ENCODE assay signal across 26 mouse cellular contexts in genomic region chr9:57436166-57436565, GRCm38 (mm10). TPM values are rescaled to one million over a fixed set of nuclear protein-coding genes. Genes with fewer than 3 reads are reported as not detected.
"Had no signal": no experiment of that assay in that cellular context is flagged by ENCODE, and none has a peak within 500 bp of the region (broad histone marks: within the 10 kb centered on the region; RNA-seq: fewer than 3 reads in every experiment).

No protein-coding gene starts in this region.

- H3K27me3 ChIP-seq: heart, embryonic 12.5 days; hindbrain, embryonic 12.5 days; intestine, embryonic 15.5 days; limb, embryonic 13.5 days; limb, embryonic 15.5 days; liver, embryonic 12.5 days had no signal

- DNase-seq: gastrocnemius, adult 2 months; gastrocnemius, postnatal 10 days; gastrocnemius, postnatal 25 days; heart, adult 18-20 months; heart, postnatal 10 days; heart, postnatal 4 days; kidney, adult 18-20 months; kidney, adult 9 months; kidney, postnatal 10 days; kidney, postnatal 25 days; kidney, postnatal 4 days; left cerebral cortex, postnatal 4 days had no signal

- H3K36me3 ChIP-seq: heart, embryonic 10.5 days; heart, embryonic 12.5 days; hindbrain, embryonic 10.5 days; hindbrain, embryonic 12.5 days; intestine, embryonic 15.5 days; limb, embryonic 13.5 days; limb, embryonic 15.5 days had no signal

- H3K27ac ChIP-seq: gastrocnemius, adult 2 months; hindbrain, embryonic 10.5 days; hindbrain, embryonic 12.5 days; hindbrain, embryonic 14.5 days; intestine, embryonic 15.5 days; layer of hippocampus, adult 2 months; left cerebral cortex, adult 2 months; limb, embryonic 13.5 days; limb, embryonic 15.5 days; liver, embryonic 12.5 days had no signal

- H3K9me3 ChIP-seq: heart, embryonic 10.5 days; heart, embryonic 12.5 days; hindbrain, embryonic 10.5 days; hindbrain, embryonic 12.5 days; intestine, embryonic 15.5 days; limb, embryonic 13.5 days; limb, embryonic 15.5 days; liver, embryonic 12.5 days had no signal

- H3K4me2 ChIP-seq: heart, embryonic 12.5 days; hindbrain, embryonic 12.5 days; hindbrain, embryonic 14.5 days; intestine, embryonic 15.5 days; limb, embryonic 13.5 days; limb, embryonic 15.5 days; liver, embryonic 12.5 days had no signal

- H3K4me3 ChIP-seq: gastrocnemius, adult 2 months; heart, embryonic 10.5 days; heart, embryonic 12.5 days; hindbrain, embryonic 10.5 days; hindbrain, embryonic 12.5 days; intestine, embryonic 15.5 days; layer of hippocampus, adult 2 months; left cerebral cortex, adult 2 months; limb, embryonic 13.5 days; limb, embryonic 15.5 days; liver, embryonic 12.5 days had no signal

- H3K9ac ChIP-seq: heart, embryonic 12.5 days; hindbrain, embryonic 12.5 days; hindbrain, embryonic 14.5 days; intestine, embryonic 15.5 days; limb, embryonic 13.5 days; limb, embryonic 15.5 days; liver, embryonic 12.5 days had no signal

- ATAC-seq: hindbrain, embryonic 16.5 days; inflammation-experienced regulatory T-cells, adult 6 months; intestine, embryonic 15.5 days; intestine, postnatal 0 days; liver, embryonic 12.5 days had no signal

RNA-seq across cellular contexts. Expression of gene Scamp5, which starts 31.7 kb away (rescaled TPM):
- polyA plus RNA-seq: inflammation-experienced regulatory T-cells, adult 6 months had no signal
